Mouse (Mus musculus): ENCODE measurements around the gene Ifna11. TPM values are rescaled to one million over a fixed set of nuclear protein-coding genes. Genes with fewer than 3 reads are reported as not detected.
A peak's percentile ranks its signal among the peaks of the same experiment; 100 is the strongest.
"Not testable (repeated sequence)": the region's sequence is repeated elsewhere in the genome, so short reads cannot be mapped to it uniquely, and the experiment has no call there.

Ifna11 gene
- total RNA-seq (2021) = not detected
- long read RNA-seq, experiment 1 = 0 reads
- long read RNA-seq, experiment 2 = 0 reads

DNA sequence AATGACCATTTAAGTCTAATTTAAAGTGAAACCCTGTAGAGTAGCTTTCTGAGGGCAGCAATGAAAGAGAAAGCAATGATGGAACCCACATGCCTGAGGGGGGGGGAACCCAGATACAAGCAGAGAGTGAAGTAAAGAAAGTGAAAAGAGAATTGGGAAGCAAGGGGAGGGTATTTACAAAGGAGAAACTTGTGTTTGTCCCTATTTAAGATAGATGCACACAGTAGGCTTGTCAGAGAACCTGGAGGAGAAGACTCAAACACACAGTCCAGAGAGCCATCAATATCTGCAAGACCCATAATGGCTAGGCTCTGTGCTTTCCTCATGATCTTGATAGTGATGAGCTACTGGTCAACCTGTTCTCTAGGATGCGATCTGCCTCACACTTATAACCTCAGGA is at the start of gene Ifna11:
Gene Ifna11, plus strand, starts transcription at position 301 of the 400 bp plus-strand sequence.
- no peak for DNase-seq (ENCODE audit: low spot score in 2 of 2)

GRCm38 (mm10) chr4:88773534-88773933 is 46.2 kb upstream of the Ifna11 start, which contains the start of gene Gm13290:
Gene Gm13290, plus strand, starts transcription at chr4:88773834.
- not testable (repeated sequence) for DNase-seq (ENCODE audit: low spot score in 2 of 2)

GRCm38 (mm10) chr4:88776622-88777021 is 43.1 kb upstream of the Ifna11 start, which contains the start of gene Gm13289:
Gene Gm13289, plus strand, starts transcription at chr4:88776922.
- not testable (repeated sequence) for DNase-seq (ENCODE audit: low spot score in 2 of 2)

DNA sequence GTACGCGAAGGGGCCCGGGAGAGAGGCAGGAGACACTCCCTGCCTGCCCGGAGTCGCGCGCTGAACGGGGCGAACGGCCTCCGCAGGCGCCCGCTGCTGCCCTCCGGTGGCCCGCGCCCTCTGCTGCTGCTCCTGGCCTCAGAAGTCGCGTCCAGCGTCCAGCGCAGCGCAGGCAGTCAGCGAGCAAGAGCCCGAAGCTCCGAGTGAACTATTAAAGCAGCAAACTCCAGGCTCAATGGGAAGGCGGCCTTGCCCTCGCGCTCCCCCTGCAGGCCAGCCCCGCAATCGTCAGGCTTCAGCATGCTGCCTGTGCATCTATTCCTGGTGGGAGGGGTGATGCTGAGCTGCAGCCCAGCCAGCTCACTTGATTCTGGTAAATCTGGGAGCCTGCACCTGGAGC is 40.2 kb upstream of the Ifna11 start, which contains the start of gene Gm13272:
Gene Gm13272, plus strand, starts transcription at position 301 of the 400 bp plus-strand sequence.
- DNase-seq (ENCODE audit: low spot score in 2 of 2) = not testable (repeated sequence)

- not testable (repeated sequence) for DNase-seq (ENCODE audit: low spot score in 2 of 2)
Observed at GRCm38 (mm10) chr4:88780320-88780719, 39.4 kb upstream of the Ifna11 start.

DNA sequence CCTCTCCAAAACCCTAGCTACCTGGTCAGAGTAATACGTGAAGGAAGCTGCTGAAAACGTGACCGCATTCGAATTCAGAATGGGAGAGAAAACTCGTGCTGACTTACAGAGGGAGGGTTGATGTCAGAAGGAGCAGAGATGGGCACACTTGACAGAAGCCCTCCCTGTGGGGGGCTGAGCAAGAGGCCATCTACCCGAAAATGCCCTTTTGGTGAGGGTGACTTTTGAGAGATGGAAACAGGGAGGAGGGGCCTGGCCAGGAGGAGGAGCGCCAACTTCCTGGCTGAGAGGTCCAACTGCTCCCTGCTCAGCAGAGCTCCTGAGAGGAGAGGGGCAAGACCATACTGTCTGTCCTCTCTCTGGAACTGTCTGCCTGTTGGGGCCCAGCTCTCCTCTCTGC is 37.9 kb upstream of the Ifna11 start, which contains the start of gene Ifnz:
Gene Ifnz, plus strand, starts transcription at position 301 of the 400 bp plus-strand sequence.
- not testable (repeated sequence) for DNase-seq (ENCODE audit: low spot score in 2 of 2)

DNA sequence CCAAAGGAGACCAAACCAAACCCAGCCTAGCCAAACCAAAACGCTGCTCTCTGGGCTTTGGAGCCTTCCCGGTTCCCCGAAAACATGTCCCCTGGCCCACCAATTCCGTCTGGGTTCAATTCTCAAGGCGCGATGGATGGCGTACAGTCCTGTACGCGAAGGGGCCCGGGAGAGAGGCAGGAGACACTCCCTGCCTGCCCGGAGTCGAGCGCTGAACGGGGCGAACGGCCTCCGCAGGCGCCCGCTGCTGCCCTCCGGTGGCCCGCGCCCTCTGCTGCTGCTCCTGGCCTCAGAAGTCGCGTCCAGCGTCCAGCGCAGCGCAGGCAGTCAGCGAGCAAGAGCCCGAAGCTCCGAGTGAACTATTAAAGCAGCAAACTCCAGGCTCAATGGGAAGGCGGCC is 37.4 kb upstream of the Ifna11 start:
- not testable (repeated sequence) for DNase-seq (ENCODE audit: low spot score in 2 of 2)

GRCm38 (mm10) chr4:88785409-88785808 is 34.4 kb upstream of the Ifna11 start, which contains the start of gene Gm13276:
Gene Gm13276, plus strand, starts transcription at chr4:88785709.
- DNase-seq (ENCODE audit: low spot score in 2 of 2) = not testable (repeated sequence)

DNA sequence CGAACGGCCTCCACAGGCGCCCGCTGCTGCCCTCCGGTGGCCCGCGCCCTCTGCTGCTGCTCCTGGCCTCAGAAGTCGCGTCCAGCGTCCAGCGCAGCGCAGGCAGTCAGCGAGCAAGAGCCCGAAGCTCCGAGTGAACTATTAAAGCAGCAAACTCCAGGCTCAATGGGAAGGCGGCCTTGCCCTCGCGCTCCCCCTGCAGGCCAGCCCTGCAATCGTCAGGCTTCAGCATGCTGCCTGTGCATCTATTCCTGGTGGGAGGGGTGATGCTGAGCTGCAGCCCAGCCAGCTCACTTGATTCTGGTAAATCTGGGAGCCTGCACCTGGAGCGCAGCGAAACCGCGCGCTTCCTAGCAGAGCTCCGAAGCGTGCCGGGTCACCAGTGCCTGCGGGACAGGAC is 31.4 kb upstream of the Ifna11 start, which contains the start of gene Gm13277:
Gene Gm13277, plus strand, starts transcription at position 231 of the 400 bp plus-strand sequence.
- DNase-seq (ENCODE audit: low spot score in 2 of 2) = peak; percentile 14 to 16

- DNase-seq (ENCODE audit: low spot score in 2 of 2) = not testable (repeated sequence)
Observed at GRCm38 (mm10) chr4:88791250-88791649, 28.5 kb upstream of the Ifna11 start, which contains the start of gene Gm13278. Gene Gm13278, plus strand, starts transcription at chr4:88791550.

DNA sequence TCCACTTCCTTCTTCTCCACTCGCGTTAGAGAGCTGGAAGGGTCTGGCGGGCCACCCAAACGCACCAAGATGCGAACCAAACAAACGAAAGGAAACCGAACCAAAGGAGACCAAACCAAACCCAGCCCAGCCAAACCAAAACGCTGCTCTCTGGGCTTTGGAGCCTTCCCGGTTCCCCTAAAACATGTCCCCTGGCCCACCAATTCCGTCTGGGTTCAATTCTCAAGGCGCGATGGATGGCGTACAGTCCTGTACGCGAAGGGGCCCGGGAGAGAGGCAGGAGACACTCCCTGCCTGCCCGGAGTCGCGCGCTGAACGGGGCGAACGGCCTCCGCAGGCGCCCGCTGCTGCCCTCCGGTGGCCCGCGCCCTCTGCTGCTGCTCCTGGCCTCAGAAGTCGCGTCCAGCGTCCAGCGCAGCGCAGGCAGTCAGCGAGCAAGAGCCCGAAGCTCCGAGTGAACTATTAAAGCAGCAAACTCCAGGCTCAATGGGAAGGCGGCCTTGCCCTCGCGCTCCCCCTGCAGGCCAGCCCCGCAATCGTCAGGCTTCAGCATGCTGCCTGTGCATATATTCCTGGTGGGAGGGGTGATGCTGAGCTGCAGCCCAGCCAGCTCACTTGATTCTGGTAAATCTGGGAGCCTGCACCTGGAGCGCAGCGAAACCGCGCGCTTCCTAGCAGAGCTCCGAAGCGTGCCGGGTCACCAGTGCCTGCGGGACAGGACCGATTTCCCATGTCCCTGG is 25.7 kb upstream of the Ifna11 start, which contains the start of gene Gm13275:
Gene Gm13275, plus strand, starts transcription at position 552 of the 740 bp plus-strand sequence.
- peak; percentile 34 to 37 for DNase-seq (ENCODE audit: low spot score in 2 of 2)

DNA sequence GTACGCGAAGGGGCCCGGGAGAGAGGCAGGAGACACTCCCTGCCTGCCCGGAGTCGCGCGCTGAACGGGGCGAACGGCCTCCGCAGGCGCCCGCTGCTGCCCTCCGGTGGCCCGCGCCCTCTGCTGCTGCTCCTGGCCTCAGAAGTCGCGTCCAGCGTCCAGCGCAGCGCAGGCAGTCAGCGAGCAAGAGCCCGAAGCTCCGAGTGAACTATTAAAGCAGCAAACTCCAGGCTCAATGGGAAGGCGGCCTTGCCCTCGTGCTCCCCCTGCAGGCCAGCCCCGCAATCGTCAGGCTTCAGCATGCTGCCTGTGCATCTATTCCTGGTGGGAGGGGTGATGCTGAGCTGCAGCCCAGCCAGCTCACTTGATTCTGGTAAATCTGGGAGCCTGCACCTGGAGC is 22.7 kb upstream of the Ifna11 start, which contains the start of gene Gm13279:
Gene Gm13279, plus strand, starts transcription at position 301 of the 400 bp plus-strand sequence.
- not testable (repeated sequence) for DNase-seq (ENCODE audit: low spot score in 2 of 2)

DNA sequence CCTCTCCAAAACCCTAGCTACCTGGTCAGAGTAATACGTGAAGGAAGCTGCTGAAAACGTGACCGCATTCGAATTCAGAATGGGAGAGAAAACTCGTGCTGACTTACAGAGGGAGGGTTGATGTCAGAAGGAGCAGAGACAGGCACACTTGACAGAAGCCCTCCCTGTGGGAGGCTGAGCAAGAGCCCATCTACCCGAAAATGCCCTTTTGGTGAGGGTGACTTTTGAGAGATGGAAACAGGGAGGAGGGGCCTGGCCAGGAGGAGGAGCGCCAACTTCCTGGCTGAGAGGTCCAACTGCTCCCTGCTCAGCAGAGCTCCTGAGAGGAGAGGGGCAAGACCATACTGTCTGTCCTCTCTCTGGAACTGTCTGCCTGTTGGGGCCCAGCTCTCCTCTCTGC is 20.4 kb upstream of the Ifna11 start, which contains the start of gene Gm13285:
Gene Gm13285, plus strand, starts transcription at position 301 of the 400 bp plus-strand sequence.
- DNase-seq (ENCODE audit: low spot score in 2 of 2) = not testable (repeated sequence)

- DNase-seq (ENCODE audit: low spot score in 2 of 2) = not testable (repeated sequence)
Observed at GRCm38 (mm10) chr4:88802954-88803353, 16.8 kb upstream of the Ifna11 start, which contains the start of gene Gm13287. Gene Gm13287, plus strand, starts transcription at chr4:88803254.

- not testable (repeated sequence) for DNase-seq (ENCODE audit: low spot score in 2 of 2)
Observed at GRCm38 (mm10) chr4:88805231-88805630, 14.5 kb upstream of the Ifna11 start, which contains the start of gene Gm13288. Gene Gm13288, plus strand, starts transcription at chr4:88805531.

DNA sequence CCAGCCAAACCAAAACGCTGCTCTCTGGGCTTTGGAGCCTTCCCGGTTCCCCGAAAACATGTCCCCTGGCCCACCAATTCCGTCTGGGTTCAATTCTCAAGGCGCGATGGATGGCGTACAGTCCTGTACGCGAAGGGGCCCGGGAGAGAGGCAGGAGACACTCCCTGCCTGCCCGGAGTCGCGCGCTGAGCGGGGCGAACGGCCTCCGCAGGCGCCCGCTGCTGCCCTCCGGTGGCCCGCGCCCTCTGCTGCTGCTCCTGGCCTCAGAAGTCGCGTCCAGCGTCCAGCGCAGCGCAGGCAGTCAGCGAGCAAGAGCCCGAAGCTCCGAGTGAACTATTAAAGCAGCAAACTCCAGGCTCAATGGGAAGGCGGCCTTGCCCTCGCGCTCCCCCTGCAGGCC is 14.0 kb upstream of the Ifna11 start:
- DNase-seq (ENCODE audit: low spot score in 2 of 2) = not testable (repeated sequence)

- DNase-seq (ENCODE audit: low spot score in 2 of 2) = no peak
Observed at GRCm38 (mm10) chr4:88815928-88816327, 3.8 kb upstream of the Ifna11 start, which contains the start of gene Ifna7. Gene Ifna7, plus strand, starts transcription at chr4:88816228.

DNA sequence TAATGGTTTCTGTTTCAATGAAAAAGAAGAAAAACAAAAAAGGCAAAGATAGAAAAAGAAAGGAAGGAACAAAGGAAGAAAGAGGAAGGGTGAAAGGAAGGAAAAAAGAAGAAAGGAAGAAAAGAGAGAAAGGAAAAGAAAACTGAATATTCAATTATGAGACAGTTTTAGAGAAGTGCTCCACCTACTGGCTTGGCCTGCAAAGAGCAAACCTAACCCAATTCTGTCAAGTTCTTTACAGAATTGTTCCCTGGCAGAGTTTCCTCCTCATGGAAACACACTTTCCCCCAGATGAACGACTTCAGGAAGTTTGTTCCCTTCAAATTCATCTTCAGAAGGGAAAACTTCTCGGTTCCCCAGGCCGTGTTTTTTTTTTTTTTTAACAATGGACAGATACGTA is 3.2 kb downstream of the Ifna11 start:
- no peak for DNase-seq (ENCODE audit: low spot score in 2 of 2)

- DNase-seq (ENCODE audit: low spot score in 2 of 2) = not testable (repeated sequence)
Observed at GRCm38 (mm10) chr4:88827116-88827515, 7.4 kb downstream of the Ifna11 start, which contains the start of gene Ifna6. Gene Ifna6, plus strand, starts transcription at chr4:88827416.

- DNase-seq (ENCODE audit: low spot score in 2 of 2) = no peak
Observed at GRCm38 (mm10) chr4:88830523-88830922, 10.8 kb downstream of the Ifna11 start.

- DNase-seq (ENCODE audit: low spot score in 2 of 2) = not testable (repeated sequence)
Observed at GRCm38 (mm10) chr4:88835225-88835624, 15.5 kb downstream of the Ifna11 start, which contains the start of gene Ifna5. Gene Ifna5, plus strand, starts transcription at chr4:88835525.
